Mouse (Mus musculus): ENCODE measurements around the gene Mr1. TPM values are rescaled to one million over a fixed set of nuclear protein-coding genes. Genes with fewer than 3 reads are reported as not detected.

Mr1 gene
- polyA plus RNA-seq, 1 experiment: 19.3 TPM

DNA sequence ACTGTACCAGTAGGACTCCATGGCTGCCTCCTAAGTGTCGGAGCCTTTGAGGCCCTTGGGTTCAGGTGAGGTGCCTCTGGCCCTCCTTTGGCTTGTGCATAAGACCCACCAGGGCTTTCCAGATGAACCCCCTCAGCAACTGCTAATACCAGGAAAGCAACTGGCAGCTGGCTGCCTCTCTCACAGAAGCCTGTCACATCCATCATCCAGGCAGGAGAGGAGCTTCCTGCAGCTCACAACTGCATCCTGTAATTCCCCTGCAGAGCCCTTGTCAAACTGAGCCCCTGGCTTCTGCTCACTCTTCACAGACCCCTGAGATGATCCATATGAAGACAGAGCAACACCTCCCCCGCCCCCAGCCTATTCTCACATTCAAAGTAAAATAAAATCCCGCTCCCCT, 68.9 kb downstream of the Mr1 start:
- Histone ChIP-seq H3K27ac (replicated peaks; ENCODE audit: low read depth, low read length) (no peak overlapping the region), H3K4me1 (ENCODE audit: control insufficient read depth, insufficient read depth, insufficient read length, low read length) (peaks cover 42% of the 10 kb centered on the region), H3K4me3 (ENCODE audit: insufficient read depth, low read depth, low read length) (no peak overlapping the region)

Other genes starting within 250 kb of the Mr1 start
- gene Ier5, start 47.2 kb downstream of the Mr1 start, polyA plus RNA-seq (2012; ENCODE audit: insufficient read depth, insufficient read length, missing spikeins): 3.2 and 5.6 TPM in 2 replicates
- gene Stx6, start 11.9 kb upstream of the Mr1 start, polyA plus RNA-seq (2012; ENCODE audit: insufficient read depth, insufficient read length, missing spikeins): 29.0 and 43.5 TPM in 2 replicates
- gene BC034090, start 97.6 kb upstream of the Mr1 start, polyA plus RNA-seq (2012; ENCODE audit: insufficient read depth, insufficient read length, missing spikeins): 6.1 and 7.5 TPM in 2 replicates